Comparison of ENCODE assay signal across 11 mouse cellular contexts in the genomic region with DNA sequence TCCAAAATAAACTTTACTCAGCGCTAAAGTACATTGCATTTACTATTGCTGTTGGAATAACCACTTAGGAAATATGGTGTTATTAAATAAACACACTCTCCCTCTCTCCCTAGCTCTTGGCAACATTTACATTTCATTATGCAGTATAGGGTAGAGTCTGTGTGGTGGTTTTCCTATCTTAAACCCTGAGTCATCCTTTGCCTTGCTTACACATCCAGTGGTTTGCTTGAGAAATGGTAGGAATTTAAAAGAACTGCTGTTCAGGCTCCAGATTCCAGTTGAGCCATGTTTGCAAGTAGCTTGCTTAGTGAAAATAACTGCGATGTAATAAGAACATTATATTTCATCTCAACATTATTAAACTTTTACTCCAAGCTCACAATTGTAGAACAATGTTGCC. TPM values are rescaled to one million over a fixed set of nuclear protein-coding genes. Genes with fewer than 3 reads are reported as not detected.
DNase-seq lines count a peak whose midpoint lies in the region; ATAC-seq lines count a peak whose summit lies in the region.
"Had no signal": no experiment of that assay in that cellular context is flagged by ENCODE, and none has a peak within 500 bp of the region (broad histone marks: within the 10 kb centered on the region; RNA-seq: fewer than 3 reads in every experiment).

No protein-coding gene starts in this region.

- intact Hi-C loops in left cerebral cortex, postnatal 10 days (cut with DNase I), result loop anchor here (5.0 to 10.0 kb wide), 3 partner anchors 366 to 1094 kb away; no protein-coding TSS in a partner anchor

- no peaks in the 10 kb centered on the region for H3K4me1 ChIP-seq in heart, embryonic 11.5 days (ENCODE audit: control insufficient read depth, insufficient read depth, low read length)
- H3K4me1 ChIP-seq in hindbrain, embryonic 11.5 days (replicated peaks; ENCODE audit: control insufficient read depth, insufficient read depth, low read length), result no peaks in the 10 kb centered on the region
- peaks cover 22% of the 10 kb centered on the region for H3K4me1 ChIP-seq in midbrain, embryonic 12.5 days
- H3K4me1 ChIP-seq: liver, embryonic 15.5 days had no signal

- no peak for DNase-seq in heart, adult 11 months
- peak; percentile 50 for DNase-seq in adipocyte (ENCODE audit: low spot score)
- DNase-seq in hindbrain, embryonic 11.5 days (ENCODE audit: low spot score), result peak; percentile 15
- DNase-seq in left cerebral cortex, postnatal 10 days (ENCODE audit: extremely low spot score in 1 of 2, low spot score in 2 of 2), result no peak
- DNase-seq in thymus, postnatal 0 days (ENCODE audit: low spot score), result no peak
- DNase-seq: right cerebral cortex, postnatal 4 days had no signal

- no peaks in the 10 kb centered on the region for H3K36me3 ChIP-seq in heart, embryonic 11.5 days (ENCODE audit: control insufficient read depth, insufficient read depth, low read length)
- no peaks in the 10 kb centered on the region for H3K36me3 ChIP-seq in hindbrain, embryonic 11.5 days (ENCODE audit: control insufficient read depth, insufficient read depth, low read length)
- no peaks in the 10 kb centered on the region for H3K36me3 ChIP-seq in midbrain, embryonic 12.5 days
- H3K36me3 ChIP-seq: liver, embryonic 15.5 days had no signal

- ATAC-seq in heart, embryonic 11.5 days (replicated peaks; ENCODE audit: insufficient number of reproducible peaks, low FRiP score, low TSS enrichment), result no peak
- no peak for ATAC-seq in hindbrain, embryonic 11.5 days (ENCODE audit: low FRiP score)
- ATAC-seq in midbrain, embryonic 12.5 days (ENCODE audit: low FRiP score, low read depth), result no peak
- no peak for ATAC-seq in activated CD4-positive, CD25-positive, alpha-beta regulatory T cell, adult 4 months

- no peaks in the 10 kb centered on the region for H3K27me3 ChIP-seq in heart, embryonic 11.5 days (ENCODE audit: control insufficient read depth, insufficient read depth, low read length)
- no peaks in the 10 kb centered on the region for H3K27me3 ChIP-seq in hindbrain, embryonic 11.5 days (ENCODE audit: control insufficient read depth, insufficient read depth, low read length)
- H3K27me3 ChIP-seq in midbrain, embryonic 12.5 days, result no peaks in the 10 kb centered on the region

- no peak overlapping the region for H3K27ac ChIP-seq in heart, embryonic 11.5 days (ENCODE audit: low read depth, low read length)
- no peak overlapping the region for H3K27ac ChIP-seq in hindbrain, embryonic 11.5 days (ENCODE audit: low read depth, low read length)
- no peak overlapping the region for H3K27ac ChIP-seq in midbrain, embryonic 12.5 days (replicated peaks)
- H3K27ac ChIP-seq: liver, embryonic 15.5 days had no signal

- H3K4me3 ChIP-seq in heart, embryonic 11.5 days (ENCODE audit: low read depth, low read length), result peak overlapping the region; percentile 78; the same call in 1 of the 2 replicates
- H3K4me3 ChIP-seq in hindbrain, embryonic 11.5 days (ENCODE audit: low read depth, low read length), result peak overlapping the region; percentile 64
- H3K4me3 ChIP-seq in midbrain, embryonic 12.5 days, result peak overlapping the region; percentile 60
- H3K4me3 ChIP-seq: liver, embryonic 15.5 days had no signal

- no peak overlapping the region for H3K9ac ChIP-seq in heart, embryonic 11.5 days (ENCODE audit: low read depth, low read length)
- H3K9ac ChIP-seq in hindbrain, embryonic 11.5 days (ENCODE audit: low read depth, low read length), result no peak overlapping the region
- H3K9ac ChIP-seq in midbrain, embryonic 12.5 days (replicated peaks), result peak overlapping the region; percentile 75; the same call in 1 of the 2 replicates
- H3K9ac ChIP-seq: liver, embryonic 15.5 days had no signal

- peak overlapping the region; percentile 99 for H3K4me2 ChIP-seq in heart, embryonic 11.5 days
- H3K4me2 ChIP-seq in hindbrain, embryonic 11.5 days (replicated peaks; ENCODE audit: low read depth, low read length), result peak overlapping the region; percentile 78
- H3K4me2 ChIP-seq in midbrain, embryonic 12.5 days (replicated peaks), result peak overlapping the region; percentile 62
- H3K4me2 ChIP-seq: liver, embryonic 15.5 days had no signal

- 56% methylated on average over 2 of the region's 2 CpGs for WGBS in heart, embryonic 11.5 days (ENCODE audit: insufficient replicate concordance)
- 52% methylated on average over 2 of the region's 2 CpGs for WGBS in hindbrain, embryonic 11.5 days
- WGBS in midbrain, embryonic 12.5 days, result 56% methylated on average over 2 of the region's 2 CpGs

- H3K9me3 ChIP-seq in heart, embryonic 11.5 days (replicated peaks; ENCODE audit: control insufficient read depth, low read length), result no peaks in the 10 kb centered on the region
- no peaks in the 10 kb centered on the region for H3K9me3 ChIP-seq in hindbrain, embryonic 11.5 days (ENCODE audit: control insufficient read depth, low read length)
- no peaks in the 10 kb centered on the region for H3K9me3 ChIP-seq in midbrain, embryonic 12.5 days
- H3K9me3 ChIP-seq: liver, embryonic 15.5 days had no signal

RNA-seq across cellular contexts. Expression of a gene that starts 3.3 kb away (rescaled TPM):
- 12.7 and 14.3 TPM in 2 replicates for polyA plus RNA-seq in heart, embryonic 11.5 days (2014; fragmentation: Nextera tagmentation; extraction: Ambion mirVana)
- polyA plus RNA-seq in hindbrain, embryonic 11.5 days (2014; fragmentation: Nextera tagmentation; extraction: Ambion mirVana), result 26.9 and 32.2 TPM in 2 replicates
- polyA plus RNA-seq in midbrain, embryonic 12.5 days (2016; fragmentation: Nextera tagmentation; extraction: Ambion mirVana), result 32.2 and 37.0 TPM in 2 replicates
- not detected for polyA plus RNA-seq in activated CD4-positive, CD25-positive, alpha-beta regulatory T cell, adult 4 months (2017; shearing (Covaris generic))
- 10 to 100 TPM; 27.4 to 32.7 TPM for total RNA-seq in left cerebral cortex, postnatal 10 days (2021)
- 2.3 and 2.8 TPM in 2 replicates for polyA plus RNA-seq in thymus, postnatal 0 days (2015; fragmentation: Nextera tagmentation; extraction: Ambion mirVana)
- total RNA-seq: granulocyte monocyte progenitor cell, adult 5-6 weeks had no signal

Comparison
In these comparisons a context has a peak if more than half of its experiments do, and no peak if none do; other contexts are left out.
1. DNase-seq: peak in adipocyte (single experiment) and hindbrain, embryonic 11.5 days (single experiment); none in heart, adult 11 months (single experiment), left cerebral cortex, postnatal 10 days (0 of 2) and thymus, postnatal 0 days (single experiment).
2. Peak in every context shown above with its lines, with median percentiles within 50 percentile points of each other: H3K4me2 ChIP-seq and H3K4me3 ChIP-seq.